Mouse (Mus musculus) limb, embryonic 12.5 days (tissue): ENCODE data around the gene Parva. TPM values are rescaled to one million over a fixed set of nuclear protein-coding genes. Genes with fewer than 3 reads are reported as not detected.
A peak's percentile ranks its signal among the peaks of the same experiment; 100 is the strongest.

ENCODE experiments used
- ATAC-seq: fragments of 200-750 bp; cut with Nextera tagmentation; 2 replicates; pipeline ENCODE4 v1.8.0; 2017; ENCODE audit warnings: low read depth, moderate TSS enrichment; ENCODE audit not compliant: insufficient number of reproducible peaks, insufficient read depth, low FRiP score, low TSS enrichment
- H3K27ac ChIP-seq: fragments of 300-500 bp; sonication (generic); 2 replicates; pipeline ENCODE4 v1.5.1; 2016; ENCODE audit warnings: mild to moderate bottlenecking, moderate library complexity
- H3K27me3 ChIP-seq: fragments of 300-500 bp; sonication (generic); 2 replicates; pipeline ENCODE4 v1.6.1; 2016; ENCODE audit warnings: mild to moderate bottlenecking, moderate library complexity
- H3K36me3 ChIP-seq: fragments of 300-500 bp; sonication (generic); 2 replicates; pipeline ENCODE4 v1.6.1; 2016; ENCODE audit warnings: mild to moderate bottlenecking, moderate library complexity
- H3K4me1 ChIP-seq: fragments of 300-500 bp; sonication (generic); replicated peaks from 2 replicates; pipeline ENCODE4 v1.6.1; 2016
- H3K4me2 ChIP-seq: fragments of 300-500 bp; sonication (generic); 2 replicates; pipeline ENCODE4 v1.6.1; 2016; ENCODE audit warnings: mild to moderate bottlenecking, moderate library complexity
- H3K4me3 ChIP-seq: fragments of 300-500 bp; sonication (generic); replicated peaks from 2 replicates; pipeline ENCODE4 v1.5.1; 2016; ENCODE audit warnings: mild to moderate bottlenecking
- H3K9ac ChIP-seq: fragments of 300-500 bp; sonication (generic); replicated peaks from 2 replicates; pipeline ENCODE4 v1.6.1; 2016; ENCODE audit warnings: mild to moderate bottlenecking, moderate library complexity
- H3K9me3 ChIP-seq: fragments of 300-500 bp; sonication (generic); 2 replicates; pipeline ENCODE4 v1.6.1; 2016; ENCODE audit warnings: mild to moderate bottlenecking, moderate library complexity
- WGBS: fragments of 180-500 bp; shearing (Covaris S2); methylation state at CpG from one replicate; pipeline ENCODE4 v1.1.7; 2016; 5-methylcytosine and 5-hydroxymethylcytosine counted together
- polyA plus RNA-seq: library from polyadenylated mRNA; unstranded; fragments of >200 nt; fragmentation: Nextera tagmentation; extraction: Ambion mirVana; gene quantifications from 2 replicates; pipeline ENCODE4 v1.2.1, GENCODE M21; 2016

Parva gene
- polyA plus RNA-seq, 1 experiment from 2014 or later, result 82.7 TPM

DNA sequence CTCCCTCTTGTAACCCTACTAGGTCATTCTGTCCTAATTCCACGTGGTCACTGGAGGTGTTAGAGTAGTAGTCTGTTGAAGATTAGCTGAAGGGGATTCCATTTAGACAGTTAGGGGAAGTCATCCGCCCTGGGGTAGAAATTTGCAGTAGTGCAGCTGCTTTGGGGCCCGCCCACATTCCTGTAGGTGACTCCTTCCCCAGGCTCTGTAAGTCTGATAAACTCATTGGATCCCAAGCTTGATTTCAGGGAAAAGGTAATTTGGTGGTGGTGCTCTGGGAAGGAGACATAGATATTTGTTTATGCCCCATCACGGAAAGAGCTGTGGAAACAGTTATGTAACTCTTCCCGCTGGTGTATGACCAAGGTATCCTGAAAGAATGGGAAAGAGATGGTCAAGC lies 494 bp upstream of the Parva start:
- Histone ChIP-seq H3K9ac (no peak overlapping the region), H3K27me3 (no peaks in the 10 kb centered on the region), H3K4me2 (peak overlapping the region; percentile 77), H3K9me3 (peaks cover 3% of the 10 kb centered on the region; the same call in 1 of the 2 replicates), H3K4me1 (peaks cover 21% of the 10 kb centered on the region), H3K36me3 (no peaks in the 10 kb centered on the region), H3K27ac (0 out of 2 replicates have a peak overlapping the region, but pooled peaks have one; percentile 94), H3K4me3 (no peak overlapping the region; the same call in 1 of the 2 replicates)
- 52% methylated on average over 5 of the region's 5 CpGs for WGBS
- no peak for ATAC-seq

DNA sequence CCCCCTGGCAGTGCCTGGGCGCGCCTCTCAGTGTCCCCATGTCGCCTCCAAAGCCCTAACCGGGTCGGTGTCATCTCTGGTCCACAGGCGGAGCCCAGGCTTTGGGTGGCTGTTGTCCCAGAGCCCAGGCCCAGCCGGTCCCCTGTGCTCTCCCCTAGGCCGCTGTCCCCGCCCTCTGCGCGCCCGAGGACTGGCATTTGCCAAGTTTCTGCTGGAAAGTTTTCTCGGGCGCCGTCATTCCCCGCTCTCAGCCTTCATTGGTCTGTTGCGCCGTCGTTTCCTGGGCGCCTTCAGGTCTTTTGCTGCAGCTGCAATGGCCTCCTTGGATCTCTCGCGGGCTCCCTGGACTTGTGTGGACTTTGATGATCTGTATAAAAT lies 842 bp downstream of the Parva start:
- Histone ChIP-seq H3K27me3 (no peaks in the 10 kb centered on the region), H3K4me3 (peak overlapping the region; percentile 63), H3K4me2 (peak overlapping the region; percentile 77), H3K4me1 (peaks cover 21% of the 10 kb centered on the region), H3K36me3 (no peaks in the 10 kb centered on the region), H3K9ac (peak overlapping the region; percentile 83), H3K9me3 (peaks cover 3% of the 10 kb centered on the region; the same call in 1 of the 2 replicates), H3K27ac (peak overlapping the region; percentile 94)
- ATAC-seq, result peak; percentile 83
- under 1% methylated on average over 22 of the region's 22 CpGs for WGBS

DNA sequence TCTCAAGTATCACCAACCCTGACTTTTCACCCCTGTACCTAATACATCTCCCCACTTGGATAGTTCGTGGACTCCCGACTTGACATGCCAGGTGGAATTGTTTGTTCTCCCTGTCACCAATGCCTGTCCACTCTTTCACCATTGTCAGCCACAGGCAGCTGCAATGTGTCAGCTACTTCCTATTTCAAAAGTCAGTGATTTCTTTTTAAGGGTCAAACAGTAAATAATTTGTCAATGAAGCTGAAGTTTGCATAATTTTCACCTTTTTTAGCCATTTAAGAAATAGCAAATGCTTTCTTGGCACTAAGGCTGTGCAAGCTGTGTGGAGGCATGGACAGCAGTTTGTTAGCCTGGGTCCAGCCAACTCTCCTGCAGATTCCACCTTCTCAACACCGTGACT lies 12.5 kb downstream of the Parva start:
- Histone ChIP-seq H3K27me3 (no peaks in the 10 kb centered on the region), H3K4me3 (no peak overlapping the region), H3K36me3 (peaks cover 12% of the 10 kb centered on the region), H3K4me2 (no peak overlapping the region), H3K9me3 (peaks cover 6% of the 10 kb centered on the region; the same call in 1 of the 2 replicates), H3K27ac (no peak overlapping the region), H3K4me1 (peaks cover 45% of the 10 kb centered on the region), H3K9ac (no peak overlapping the region)
- 79% methylated on average over 3 of the region's 3 CpGs for WGBS
- no peak for ATAC-seq

DNA sequence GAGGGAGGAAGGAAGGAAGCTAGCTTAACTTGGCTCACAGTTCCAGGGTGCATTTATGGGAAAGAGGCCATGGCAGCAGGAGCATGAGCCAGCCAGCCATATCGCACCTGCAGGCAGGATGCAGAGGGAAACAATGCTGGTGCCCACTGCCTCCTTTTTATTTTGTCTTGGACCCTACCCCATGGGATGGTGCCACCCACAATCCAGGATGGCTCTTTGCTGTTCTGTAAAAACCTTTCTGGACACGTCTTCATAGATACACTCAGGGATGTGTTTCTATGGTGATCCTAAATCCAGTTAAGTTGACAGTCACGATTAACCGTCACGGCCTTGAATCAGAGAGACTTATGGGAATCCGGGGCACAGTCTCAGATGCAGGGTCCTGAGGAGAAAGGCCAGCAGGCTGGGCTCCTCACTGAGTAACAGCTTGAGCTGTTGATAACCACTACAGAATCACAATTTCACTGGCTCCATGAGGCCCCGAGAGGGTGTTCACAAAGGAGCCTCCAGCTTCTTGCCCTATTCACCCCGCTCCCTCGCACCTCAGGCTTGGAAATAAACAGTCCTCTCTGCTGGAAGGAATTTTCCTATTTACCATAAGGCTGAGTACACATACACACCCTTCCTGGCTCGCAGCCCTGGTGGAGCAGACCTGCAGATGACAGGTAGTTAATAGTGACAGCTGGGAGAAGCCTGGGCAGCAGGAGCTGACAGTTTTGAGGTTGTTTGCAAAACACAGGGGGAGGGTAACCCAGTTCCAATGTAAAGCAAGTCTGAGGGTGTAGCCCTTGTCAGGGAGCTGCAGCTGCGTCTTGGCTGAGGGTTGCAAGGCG lies 17.1 kb downstream of the Parva start:
- H3K27ac ChIP-seq, result 0 out of 2 replicates have a peak overlapping the region, but pooled peaks have one; percentile 2
- no peak overlapping the region for H3K4me3 ChIP-seq
- H3K4me1 ChIP-seq, result peaks cover 48% of the 10 kb centered on the region
- H3K27me3 ChIP-seq, result no peaks in the 10 kb centered on the region
- 0 out of 2 replicates have a peak overlapping the region, but pooled peaks have one; percentile 23 for H3K9ac ChIP-seq
- H3K4me2 ChIP-seq, result peak overlapping the region; percentile 35
- 0 out of 2 replicates have a peak, but pooled peaks cover 5% of the 10 kb centered on the region for H3K9me3 ChIP-seq
- ATAC-seq, result peak; percentile 66; the same call in 1 of the 2 replicates
- no peaks in the 10 kb centered on the region; the same call in 1 of the 2 replicates for H3K36me3 ChIP-seq
- 30% methylated on average over 12 of the region's 12 CpGs for WGBS

DNA sequence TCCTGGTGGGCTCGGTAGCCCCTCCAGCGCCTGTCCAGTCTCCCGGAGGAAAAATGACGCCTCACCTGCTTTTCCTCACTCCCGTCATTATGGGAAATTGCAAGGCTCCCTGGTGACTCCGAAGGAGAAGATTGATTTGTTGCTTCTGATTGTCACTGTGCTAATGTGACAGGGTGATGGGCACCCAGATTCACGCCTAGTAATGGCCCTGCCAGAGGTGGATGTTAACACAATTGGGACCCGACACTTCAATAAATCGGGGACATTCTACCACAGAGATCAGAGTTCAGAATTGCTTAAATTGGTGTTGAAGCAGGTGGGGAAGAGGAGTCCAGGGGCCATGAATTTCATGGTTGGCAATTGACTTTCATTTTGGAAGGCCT lies 17.7 kb downstream of the Parva start:
- ATAC-seq, result no peak
- no peak overlapping the region for H3K4me3 ChIP-seq
- H3K27me3 ChIP-seq, result no peaks in the 10 kb centered on the region
- peaks cover 48% of the 10 kb centered on the region for H3K4me1 ChIP-seq
- 0 out of 2 replicates have a peak overlapping the region, but pooled peaks have one; percentile 23 for H3K9ac ChIP-seq
- 9% methylated on average over 9 of the region's 9 CpGs for WGBS
- H3K27ac ChIP-seq, result no peak overlapping the region
- H3K36me3 ChIP-seq, result no peaks in the 10 kb centered on the region; the same call in 1 of the 2 replicates
- peak overlapping the region; percentile 35 for H3K4me2 ChIP-seq
- H3K9me3 ChIP-seq, result 0 out of 2 replicates have a peak, but pooled peaks cover 5% of the 10 kb centered on the region

DNA sequence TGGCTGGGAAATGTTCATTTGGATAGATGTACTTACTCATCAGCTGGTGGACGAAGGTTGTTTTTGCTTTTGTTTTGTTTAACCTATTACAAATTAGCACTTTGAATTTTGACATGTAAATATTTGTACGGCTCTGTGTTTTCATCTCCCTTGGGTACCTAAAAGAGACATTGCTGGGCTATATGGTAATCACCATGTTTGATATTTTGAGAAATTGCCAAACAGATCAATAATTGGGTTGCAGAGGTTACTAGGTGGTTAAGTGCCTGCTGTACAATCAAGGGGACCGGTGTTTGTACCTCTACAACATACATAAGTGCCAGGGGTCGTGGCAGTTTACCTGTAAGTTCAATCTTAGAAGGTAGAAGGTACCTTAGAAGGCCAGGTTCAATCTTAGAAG lies 19.2 kb downstream of the Parva start:
- peaks cover 36% of the 10 kb centered on the region for H3K4me1 ChIP-seq
- WGBS, result 89% methylated on average over 4 of the region's 4 CpGs
- no peaks in the 10 kb centered on the region; the same call in 1 of the 2 replicates for H3K36me3 ChIP-seq
- no peak overlapping the region for H3K4me3 ChIP-seq
- 0 out of 2 replicates have a peak, but pooled peaks cover 5% of the 10 kb centered on the region for H3K9me3 ChIP-seq
- H3K9ac ChIP-seq, result no peak overlapping the region
- no peaks in the 10 kb centered on the region for H3K27me3 ChIP-seq
- no peak overlapping the region for H3K4me2 ChIP-seq
- no peak overlapping the region for H3K27ac ChIP-seq
- ATAC-seq, result no peak

DNA sequence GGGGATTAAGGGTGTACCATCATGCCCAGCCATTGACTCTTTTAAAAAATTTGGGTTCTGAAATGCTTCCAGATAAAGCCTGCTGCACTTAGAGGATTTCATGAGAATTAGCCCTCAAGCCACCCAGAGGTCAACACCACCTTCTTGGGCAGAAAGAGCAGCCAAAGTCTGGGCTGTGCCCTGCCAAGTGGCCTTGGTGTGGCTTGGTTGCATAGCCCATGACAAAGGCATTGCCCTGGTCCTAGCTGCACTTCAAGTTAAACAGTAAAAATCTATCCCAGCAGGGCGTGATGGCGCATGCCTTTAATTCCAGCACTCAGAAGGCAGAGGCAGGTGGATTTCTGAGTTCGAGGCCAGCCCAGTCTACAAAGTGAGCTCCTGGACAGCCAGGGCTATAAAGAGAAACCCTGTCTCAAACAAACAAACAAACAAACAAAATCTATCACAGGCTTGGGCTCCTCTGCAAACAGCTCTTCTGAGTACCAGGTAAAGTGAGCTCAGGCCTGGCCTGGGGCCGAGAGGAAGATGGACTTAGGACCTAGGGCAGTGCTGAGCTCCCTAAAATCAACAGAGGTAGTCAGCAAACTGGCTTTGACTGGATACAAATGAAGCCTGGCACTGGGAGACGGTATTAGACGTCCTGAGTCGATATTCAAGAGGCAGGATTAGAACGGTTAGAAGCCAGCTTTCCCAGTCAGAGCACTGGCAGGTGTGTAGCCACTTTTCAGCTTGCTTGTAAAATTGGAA lies 22.8 kb downstream of the Parva start:
- no peaks in the 10 kb centered on the region; the same call in 1 of the 2 replicates for H3K36me3 ChIP-seq

DNA sequence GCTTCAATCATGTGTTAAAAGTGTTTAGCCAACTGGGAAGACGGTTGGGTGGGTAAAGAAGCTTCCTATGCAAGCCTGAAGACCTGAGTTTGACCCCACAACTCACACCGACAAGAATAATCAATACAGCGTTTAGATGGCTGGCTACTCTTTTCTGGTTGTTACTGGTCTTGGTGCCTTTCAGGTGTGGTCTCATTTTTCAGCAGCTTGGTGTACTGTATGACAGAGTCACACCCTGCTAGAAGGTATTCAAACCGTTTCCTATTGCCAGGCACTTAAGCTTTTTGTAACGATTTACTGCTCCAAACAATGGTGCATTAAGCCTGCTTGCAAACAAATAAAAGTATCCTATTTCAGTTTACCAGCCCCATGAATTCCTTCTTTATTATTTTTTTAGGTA lies 25.2 kb downstream of the Parva start:
- Histone ChIP-seq H3K9ac (no peak overlapping the region), H3K27ac (no peak overlapping the region; the same call in 1 of the 2 replicates), H3K4me1 (peaks cover 30% of the 10 kb centered on the region), H3K9me3 (no peaks in the 10 kb centered on the region), H3K36me3 (no peaks in the 10 kb centered on the region), H3K4me3 (no peak overlapping the region), H3K27me3 (no peaks in the 10 kb centered on the region), H3K4me2 (no peak overlapping the region)
- no peak for ATAC-seq
- 51% methylated on average over 5 of the region's 5 CpGs for WGBS

More for the DNA sequence above, 22.8 kb downstream of the Parva start:
- 0 out of 2 replicates have a peak, but pooled peaks cover 5% of the 10 kb centered on the region for H3K9me3 ChIP-seq
- H3K4me3 ChIP-seq, result no peak overlapping the region
- ATAC-seq, result no peak
- no peak overlapping the region for H3K4me2 ChIP-seq
- peaks cover 26% of the 10 kb centered on the region for H3K4me1 ChIP-seq
- H3K9ac ChIP-seq, result no peak overlapping the region
- no peak overlapping the region for H3K27ac ChIP-seq
- H3K27me3 ChIP-seq, result no peaks in the 10 kb centered on the region
- 85% methylated on average over 8 of the region's 8 CpGs for WGBS

DNA sequence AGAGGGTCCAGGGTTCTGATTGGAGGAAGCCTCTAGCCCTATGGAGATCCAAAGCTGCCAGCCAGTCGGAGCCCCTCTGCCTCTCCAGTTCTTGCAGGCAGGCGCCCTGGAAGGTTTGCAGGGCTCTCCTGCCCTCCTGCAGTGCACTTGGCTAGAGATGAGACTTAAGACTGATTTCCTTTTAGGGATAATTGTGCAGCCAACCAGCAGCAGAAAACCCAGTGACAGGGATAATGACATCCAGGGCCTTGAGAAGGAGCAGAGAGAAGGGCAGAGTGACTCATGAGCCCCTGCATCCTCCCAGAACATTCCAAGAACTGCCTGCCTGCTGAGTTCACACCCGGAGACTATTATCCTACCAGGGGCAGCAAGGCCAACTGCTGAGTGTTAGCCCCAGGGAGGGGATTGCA lies 26.5 kb downstream of the Parva start:
- no peaks in the 10 kb centered on the region for H3K36me3 ChIP-seq
- no peaks in the 10 kb centered on the region for H3K9me3 ChIP-seq
- H3K9ac ChIP-seq, result 0 out of 2 replicates have a peak overlapping the region, but pooled peaks have one; percentile 37
- no peak for ATAC-seq
- H3K4me3 ChIP-seq, result no peak overlapping the region
- peak overlapping the region; percentile 75 for H3K27ac ChIP-seq
- WGBS, result 5% methylated on average over 3 of the region's 3 CpGs
- H3K27me3 ChIP-seq, result no peaks in the 10 kb centered on the region
- no peak overlapping the region for H3K4me2 ChIP-seq
- peaks cover 40% of the 10 kb centered on the region for H3K4me1 ChIP-seq

DNA sequence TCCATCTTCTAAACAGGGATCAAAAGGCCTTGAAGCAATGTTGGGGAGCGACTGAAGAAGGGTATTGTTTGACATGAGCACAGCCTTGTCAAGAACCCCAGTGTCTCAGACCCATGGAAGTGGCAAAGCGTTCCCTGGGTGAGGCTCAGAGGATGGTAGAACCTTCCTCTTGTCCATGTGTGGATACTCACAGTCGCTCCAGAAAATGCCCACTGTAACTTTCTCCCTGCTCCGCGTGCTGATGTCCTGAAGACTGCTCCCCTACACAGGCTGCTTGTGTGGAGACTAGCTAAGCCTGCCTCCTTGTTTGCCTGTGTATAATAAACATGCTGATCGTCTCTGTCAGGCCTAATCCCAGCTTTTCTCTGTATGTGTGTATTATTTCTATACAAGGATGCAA lies 27.1 kb downstream of the Parva start:
- peak overlapping the region; percentile 75 for H3K27ac ChIP-seq
- H3K9ac ChIP-seq, result no peak overlapping the region
- no peaks in the 10 kb centered on the region for H3K36me3 ChIP-seq
- no peaks in the 10 kb centered on the region for H3K9me3 ChIP-seq
- H3K4me3 ChIP-seq, result no peak overlapping the region
- WGBS, result 63% methylated on average over 6 of the region's 6 CpGs
- peaks cover 43% of the 10 kb centered on the region for H3K4me1 ChIP-seq
- no peak overlapping the region for H3K4me2 ChIP-seq
- no peak for ATAC-seq
- H3K27me3 ChIP-seq, result no peaks in the 10 kb centered on the region

DNA sequence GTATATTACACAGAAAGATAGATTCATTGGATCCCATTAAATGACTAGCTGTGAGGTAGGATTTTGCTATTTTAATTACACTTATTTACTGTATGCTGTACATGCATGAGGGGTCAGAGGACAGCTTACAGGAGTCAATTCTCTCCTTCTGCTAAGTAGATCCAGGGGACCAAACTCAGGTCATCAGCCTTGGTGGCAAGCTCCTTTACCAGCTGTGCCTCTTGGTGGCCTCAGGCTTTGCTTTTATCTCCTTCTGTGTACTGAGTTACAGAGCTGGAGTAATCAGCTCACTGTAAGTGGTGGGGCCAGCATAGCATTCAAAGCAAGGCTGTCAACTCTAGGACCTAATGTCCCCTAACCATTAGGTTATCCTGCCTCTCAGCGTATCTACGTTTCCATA lies 27.6 kb downstream of the Parva start:
- Histone ChIP-seq H3K4me1 (peaks cover 46% of the 10 kb centered on the region), H3K36me3 (no peaks in the 10 kb centered on the region), H3K4me2 (no peak overlapping the region), H3K27ac (no peak overlapping the region), H3K4me3 (no peak overlapping the region), H3K27me3 (no peaks in the 10 kb centered on the region), H3K9me3 (no peaks in the 10 kb centered on the region), H3K9ac (no peak overlapping the region)
- WGBS, result 88% methylated on average over 2 of the region's 2 CpGs
- ATAC-seq, result no peak
